Mouse (Mus musculus) WW6 (cell line): ENCODE measurements around the gene Tsen54.
A peak's percentile ranks its signal among the peaks of the same experiment; 100 is the strongest.

Source experiments
- DNase-seq: peaks from one replicate; pipeline ENCODE4 v3.0.0-alpha.2; 2013; ENCODE audit warnings: low read depth, low spot score

Tsen54 gene

DNA sequence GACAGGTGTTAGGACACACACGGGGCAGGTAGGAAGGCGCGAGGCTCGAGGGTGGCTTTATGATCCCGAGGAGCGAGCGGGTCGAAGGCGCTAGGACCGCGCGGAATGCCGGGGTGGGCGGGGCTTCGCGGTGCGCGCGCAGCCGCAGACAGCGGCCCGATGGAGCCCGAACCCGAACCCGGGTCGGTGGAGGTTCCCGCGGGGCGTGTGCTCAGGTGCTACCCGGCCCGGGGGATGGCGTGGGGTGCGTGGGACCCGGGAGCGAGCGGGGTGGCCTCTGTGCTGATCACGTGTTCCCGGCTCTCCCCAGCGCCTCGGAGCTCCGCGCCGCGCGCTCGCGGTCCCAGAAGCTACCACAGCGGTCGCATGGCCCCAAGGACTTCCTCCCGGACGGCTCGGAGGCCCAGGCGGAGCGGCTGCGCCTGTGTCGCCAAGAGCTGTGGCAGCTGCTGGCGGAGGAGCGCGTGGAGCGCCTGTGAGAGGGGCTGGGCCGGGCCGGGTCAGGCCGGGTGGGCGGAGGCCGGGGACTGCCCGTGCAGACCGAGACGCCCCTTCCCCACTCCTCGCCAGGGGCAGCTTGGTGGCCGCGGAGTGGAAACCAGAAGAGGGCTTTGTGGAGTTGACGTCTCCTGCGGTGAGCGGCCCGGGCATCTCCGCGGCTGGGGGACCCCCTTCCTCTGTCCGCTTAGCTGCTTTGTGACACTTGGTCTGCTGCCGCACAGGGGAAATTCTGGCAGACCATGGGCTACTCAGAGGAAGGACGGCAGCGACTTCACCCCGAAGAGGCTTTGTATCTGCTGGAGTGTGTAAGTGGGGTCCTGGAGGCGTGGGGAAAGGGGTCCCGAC, at the start of gene Tsen54:
Gene Tsen54 (plus strand): TSS at position 120 of the 846 bp plus-strand sequence.
- DNase-seq: peak; percentile 75

DNA sequence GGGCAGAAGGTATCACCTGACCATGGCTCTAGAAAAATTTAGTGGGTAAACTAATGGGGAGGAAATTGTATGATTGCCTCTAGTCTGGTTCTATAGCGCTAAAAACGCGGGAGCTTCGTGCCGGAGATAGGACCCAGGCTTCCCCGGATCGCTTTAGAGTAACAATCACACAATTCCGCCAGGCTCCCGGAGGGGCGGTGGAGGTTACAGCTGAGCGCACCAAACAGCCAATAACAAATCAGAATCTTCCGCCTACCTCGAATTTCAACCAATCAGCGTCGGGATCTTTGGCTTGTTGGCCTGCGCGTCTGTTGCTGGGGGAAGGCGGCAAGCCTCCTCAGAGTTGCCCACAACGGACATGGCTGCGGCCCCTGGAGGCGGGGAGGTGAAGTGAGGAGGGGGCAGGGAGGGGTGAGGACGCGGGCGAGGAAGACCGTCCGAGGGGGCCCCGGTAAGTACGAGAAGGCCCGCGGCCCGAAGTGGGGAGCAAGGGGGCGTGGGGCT, 49.4 kb upstream of the Tsen54 start, which contains the start of gene Tmem94:
Gene Tmem94 (plus strand): TSS at position 331 of the 504 bp plus-strand sequence.
- DNase-seq: peak; percentile 99

DNA sequence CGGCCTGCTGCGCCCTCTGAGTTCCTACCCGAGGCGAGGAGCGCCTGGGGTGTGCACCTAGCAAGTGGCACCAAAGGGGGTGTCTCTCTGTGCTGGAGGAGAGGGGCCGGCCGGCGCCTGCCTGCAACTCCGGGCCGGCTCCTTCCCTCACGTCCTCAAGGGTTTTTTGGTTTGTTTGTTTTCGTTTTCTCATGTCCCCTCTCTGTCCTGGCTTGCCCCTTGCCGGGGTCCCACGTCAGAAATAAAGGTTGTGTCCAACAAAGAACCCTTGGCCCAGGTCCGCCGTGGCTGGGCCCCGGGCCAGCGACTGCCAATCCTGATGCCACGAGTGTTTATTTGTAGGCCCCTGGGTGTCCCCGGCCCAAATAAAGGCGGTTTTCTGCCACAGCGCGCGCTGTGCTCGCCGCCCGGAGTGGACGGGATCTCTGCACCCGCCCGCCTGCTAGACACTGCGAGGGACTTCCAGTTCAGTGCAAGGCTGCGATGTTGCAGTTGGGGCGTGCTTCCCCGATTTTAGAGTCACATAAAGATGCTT, 48.9 kb upstream of the Tsen54 start:
- DNase-seq: no peak

DNA sequence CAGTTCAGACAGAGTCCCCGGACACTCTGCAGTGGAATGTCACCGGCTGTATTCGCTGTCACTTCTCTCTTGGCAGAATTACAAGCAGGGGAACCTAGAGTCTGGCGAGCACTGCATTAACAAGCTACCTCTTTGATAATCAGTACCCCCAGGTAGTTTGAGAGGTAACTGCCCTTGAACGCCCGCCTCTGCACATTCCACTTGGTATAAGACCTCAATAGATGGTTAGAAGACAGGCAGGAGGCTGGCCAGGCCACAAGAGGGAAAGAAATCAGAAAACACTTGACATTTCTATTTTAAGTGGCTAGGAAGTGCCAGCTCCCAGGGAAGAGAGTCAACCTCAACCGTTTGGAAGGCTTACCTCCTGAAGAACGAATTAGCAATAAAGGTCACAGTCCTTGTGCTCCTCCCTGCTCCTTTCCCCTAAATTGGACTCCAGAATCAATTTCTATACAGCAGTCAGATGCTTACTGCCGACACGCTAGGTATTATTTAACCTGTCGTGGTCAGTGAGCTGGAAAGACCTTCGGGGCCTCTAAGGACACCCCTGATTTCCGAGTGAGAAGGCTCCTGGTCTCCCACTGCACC, 48.1 kb upstream of the Tsen54 start:
- no peak for DNase-seq

DNA sequence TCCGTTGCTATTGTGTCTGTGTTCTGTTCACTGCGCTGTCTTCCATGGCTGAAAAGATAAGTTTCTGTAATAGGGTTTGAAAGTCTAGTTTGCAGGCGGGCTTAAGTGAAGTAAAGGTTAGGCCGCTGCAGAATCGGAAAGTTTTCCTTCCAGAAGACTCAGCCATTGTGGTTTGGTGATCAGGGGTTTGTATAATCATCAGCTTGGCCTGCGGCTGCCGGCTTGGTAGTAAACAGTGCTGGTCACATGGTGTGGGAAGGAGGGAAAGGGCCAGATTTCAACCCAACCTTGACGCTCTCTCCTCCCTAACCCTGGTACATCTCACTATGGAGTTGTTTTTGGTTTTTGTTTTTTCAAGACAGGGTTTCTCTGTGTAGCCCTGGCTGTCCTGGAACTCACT, 47.5 kb upstream of the Tsen54 start:
- no peak for DNase-seq

DNA sequence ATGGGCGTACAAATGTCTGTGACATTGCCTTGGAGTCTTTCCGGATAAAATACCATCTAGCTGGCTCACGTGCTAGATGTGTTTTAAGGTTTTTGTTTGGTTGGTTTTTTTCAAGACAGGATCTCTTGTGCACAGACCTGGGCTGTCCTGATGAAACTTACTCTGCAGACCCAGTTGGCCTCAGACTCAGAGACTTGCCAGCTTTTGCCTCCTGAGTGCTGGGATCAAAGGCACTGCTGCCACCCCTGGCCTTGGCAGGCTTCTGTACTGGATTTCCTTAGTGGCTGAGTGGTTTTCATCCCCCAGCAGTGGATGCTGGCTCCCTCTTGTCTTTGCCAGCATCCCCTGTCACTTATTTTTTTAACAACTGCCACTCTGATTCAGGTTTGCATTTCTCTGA, 45.6 kb upstream of the Tsen54 start:
- no peak for DNase-seq

DNA sequence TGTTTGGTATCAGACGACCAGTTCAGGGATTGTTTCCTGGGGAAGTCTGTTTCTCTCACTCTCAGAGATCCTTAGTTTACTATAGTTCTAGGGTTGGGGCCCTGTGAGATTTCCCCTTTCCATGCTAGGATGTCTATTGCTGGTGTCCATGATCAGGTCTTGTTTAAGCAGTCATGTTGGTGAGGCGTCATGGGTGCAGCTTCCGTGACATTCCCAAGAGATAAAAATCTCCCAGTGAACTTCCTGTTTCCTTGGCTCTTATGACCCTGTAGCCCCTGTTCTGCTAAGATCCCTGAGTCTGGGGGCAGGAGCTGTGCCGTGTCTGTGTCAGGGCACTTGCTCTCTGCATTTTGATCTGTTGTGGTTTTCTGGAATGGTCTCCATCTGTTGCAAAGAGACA, 39.9 kb upstream of the Tsen54 start:
- no peak for DNase-seq

DNA sequence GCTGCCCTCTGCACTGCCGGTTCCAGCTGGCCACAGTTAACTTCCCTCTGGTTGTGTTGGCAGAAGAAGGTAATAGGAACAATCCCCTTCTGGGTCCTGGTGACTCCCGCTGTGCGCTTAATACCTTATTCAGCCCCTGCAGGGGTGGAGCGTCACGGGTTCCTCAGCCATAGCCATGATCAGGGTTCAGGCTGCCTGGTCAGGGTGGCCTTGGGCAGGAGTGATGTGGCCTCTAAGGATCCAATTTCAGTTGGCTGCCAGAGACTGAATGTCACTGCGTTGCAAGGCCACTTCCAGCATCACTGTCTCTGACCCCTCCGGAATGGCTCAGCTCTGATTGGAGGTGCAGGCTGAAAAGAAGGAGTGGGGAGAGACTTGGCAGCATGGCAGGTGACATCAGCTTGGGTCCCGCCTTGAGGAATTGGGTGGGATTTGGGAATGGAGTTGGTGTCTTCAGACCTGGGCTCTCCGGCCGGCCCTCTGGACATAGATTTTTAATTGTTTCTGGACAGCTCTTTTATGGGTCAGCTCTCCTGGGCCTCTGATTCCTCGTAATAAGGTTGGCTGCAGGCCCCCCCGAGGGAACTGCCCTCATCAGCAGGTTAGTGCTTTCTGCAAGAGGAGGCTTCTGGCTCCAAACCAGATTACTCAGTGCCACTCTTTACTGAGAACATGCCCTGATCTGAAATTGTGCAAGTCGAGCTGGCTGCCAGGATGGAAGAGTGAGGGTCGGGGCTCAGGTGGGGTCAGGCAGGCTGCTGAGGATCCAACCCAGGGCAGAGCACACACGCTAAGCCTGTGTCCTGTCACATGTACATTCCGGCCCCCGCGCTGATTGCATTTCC, 38.5 kb upstream of the Tsen54 start:
- DNase-seq: no peak

DNA sequence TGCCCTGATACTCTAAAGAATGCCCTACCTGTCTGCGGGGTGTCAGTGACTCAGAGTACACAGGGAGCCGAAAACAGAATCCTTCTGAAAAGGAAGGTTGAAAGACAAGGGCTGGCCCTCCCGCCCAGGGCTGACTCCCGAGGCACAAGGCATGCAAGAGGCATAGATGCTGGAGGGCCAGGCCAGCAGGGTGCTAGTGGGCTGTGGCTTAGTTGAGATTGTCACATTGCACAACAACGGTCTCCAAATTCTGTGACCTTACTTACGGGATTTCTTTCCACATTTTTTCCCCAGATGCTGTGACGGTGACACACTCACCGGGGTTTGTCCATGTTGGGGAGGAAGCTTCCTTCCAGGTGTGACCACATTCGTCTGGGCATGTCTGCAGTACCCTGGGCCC, 37.6 kb upstream of the Tsen54 start:
- no peak for DNase-seq

DNA sequence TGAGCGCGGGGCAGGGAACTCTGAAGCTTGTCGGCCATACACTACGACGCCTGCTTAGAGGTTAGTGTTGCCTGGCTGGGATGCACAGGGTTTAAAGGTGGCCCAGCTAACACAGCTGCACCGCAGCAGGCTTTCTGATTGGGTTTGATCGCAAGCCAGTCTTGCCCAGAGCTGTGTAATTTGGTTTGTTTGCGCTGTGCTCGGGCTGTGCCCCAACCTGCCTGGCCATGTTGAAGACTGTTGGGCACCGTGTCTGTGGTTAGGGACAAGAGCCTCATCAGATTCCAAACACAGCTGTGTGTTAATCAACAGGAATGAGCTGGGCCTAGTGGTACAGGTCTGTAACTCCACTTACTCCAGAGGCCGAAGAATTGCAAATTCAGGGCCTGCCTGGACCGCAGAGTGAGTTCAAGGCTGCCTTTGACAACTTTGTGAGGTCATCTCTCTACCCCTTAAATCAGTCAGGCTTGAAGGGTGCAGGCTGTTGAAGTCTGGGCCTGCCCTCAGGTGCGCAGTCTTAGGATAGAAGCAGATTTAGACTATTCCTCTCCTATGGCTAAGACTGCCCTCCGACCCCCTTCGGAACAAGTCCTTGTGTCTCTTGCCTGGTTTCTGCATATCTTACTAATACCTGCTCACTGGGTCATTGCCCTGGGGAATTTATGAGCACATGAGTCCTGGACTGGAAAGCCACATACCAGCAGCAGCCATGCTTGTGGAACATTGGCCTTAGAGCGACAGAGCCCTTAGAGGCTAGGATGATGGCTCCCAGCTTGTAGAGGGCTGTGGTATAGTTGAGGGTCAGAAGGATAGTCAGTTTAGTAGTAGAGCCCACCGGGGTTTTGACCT, 36.8 kb upstream of the Tsen54 start:
- no peak for DNase-seq

DNA sequence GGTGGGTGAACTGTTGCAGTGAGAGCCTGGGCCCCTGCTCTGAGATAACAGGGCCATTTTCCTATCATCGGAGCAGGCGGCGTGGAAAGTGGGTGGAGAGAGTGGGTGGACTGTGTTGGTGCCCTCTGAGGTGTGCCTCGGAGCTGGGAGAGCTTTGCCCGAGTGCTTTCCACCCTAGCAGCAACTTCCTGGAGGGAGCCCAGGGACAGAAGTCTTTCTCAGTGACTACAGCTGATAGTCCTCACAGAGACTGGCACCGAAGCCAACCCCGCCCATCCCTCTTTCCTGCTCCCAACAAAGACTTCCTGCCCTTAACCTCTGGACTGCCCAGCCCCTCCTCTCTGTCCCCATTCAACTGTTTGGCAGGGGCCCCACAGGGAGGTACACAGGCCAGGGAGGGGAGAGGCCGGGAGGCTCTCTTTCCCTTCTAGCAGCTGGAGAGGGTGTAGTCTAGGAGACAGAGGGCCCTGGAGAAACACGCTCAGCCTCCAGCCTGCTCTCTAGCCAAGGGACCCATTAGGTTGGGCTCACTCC, 35.4 kb upstream of the Tsen54 start:
- DNase-seq: no peak

DNA sequence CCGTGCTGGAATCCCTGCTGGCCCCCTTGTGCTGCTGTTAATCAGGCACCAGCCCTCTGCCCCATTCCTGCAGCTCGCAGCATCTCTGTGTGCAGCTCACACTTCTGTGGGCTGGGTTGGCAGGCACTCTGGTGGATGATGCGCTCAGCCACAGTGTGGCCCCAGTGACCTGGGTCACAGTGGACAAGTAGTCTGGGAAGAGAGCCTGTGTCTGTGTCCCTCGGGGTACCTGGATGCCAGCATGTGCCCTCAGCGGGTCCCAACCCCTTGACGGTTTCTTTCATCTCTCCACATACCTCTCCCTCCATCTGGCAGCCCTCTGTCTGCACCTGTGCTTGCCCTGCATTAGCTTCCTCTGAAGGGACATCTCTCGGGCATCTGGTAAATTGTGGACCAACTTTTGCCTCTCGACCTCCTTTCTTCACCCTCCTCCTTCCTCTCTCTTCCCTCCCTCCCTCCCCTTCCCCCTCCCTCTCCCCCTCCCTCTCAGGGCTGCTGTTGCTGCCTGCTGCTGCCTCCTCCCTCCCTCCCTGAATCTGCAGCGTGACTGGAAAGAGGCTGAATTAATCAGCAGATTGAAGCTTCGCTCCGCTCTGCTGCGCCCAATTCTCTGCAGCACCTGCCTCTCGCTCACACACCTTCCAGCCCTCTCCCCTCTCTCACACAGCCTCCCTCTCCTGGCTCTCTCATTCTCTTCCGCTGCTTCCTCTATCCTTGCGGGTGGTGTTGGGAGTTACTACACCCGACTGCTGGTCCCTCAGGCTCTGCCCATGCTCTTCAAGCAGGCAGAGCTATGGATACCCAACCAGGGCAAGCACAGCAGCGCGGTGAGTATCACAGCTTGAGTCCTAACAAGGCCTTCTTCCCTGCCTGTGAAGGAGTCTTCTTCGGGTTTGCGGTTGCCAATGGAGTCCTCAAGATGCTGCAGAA, 34.1 kb upstream of the Tsen54 start:
- no peak for DNase-seq

DNA sequence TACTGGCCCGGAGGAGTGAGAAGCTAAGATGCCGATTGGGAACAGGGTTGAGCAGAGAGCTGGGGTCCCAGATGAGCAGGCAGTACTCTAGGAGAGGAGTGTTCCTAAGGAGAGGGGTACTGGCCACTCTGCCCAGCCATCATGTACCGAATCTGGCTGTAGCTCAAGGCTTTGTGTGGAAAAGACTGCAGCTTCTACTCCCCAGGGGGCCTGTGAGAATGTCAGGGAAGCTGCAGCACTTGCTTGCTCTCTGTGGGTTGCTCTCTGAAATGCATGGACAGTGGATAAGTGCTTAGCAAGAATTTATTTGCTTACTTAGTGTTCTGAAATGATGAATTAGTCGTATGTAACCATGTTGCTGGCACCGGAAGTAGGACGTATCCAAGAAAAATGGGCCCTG, 28.1 kb upstream of the Tsen54 start:
- DNase-seq: no peak

DNA sequence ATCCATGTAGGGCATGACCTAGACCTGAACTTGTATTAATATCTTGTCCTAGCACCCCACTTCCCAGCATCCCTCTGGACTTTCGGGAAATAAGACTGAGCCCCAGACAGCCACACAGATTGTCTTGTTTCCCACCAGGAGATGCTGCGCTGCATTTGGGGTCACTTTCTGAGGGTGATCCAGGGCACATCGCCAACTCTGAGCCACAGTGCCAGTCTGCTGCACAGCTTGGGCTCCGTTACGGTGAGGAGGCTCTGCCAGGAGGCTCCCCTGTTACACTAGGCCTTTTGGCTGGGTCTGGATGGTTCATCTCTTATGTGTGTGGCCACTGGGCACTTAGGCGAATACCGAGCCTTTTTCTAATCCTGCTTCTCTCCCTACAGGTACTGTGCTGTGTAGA, 24.7 kb upstream of the Tsen54 start:
- no peak for DNase-seq

DNA sequence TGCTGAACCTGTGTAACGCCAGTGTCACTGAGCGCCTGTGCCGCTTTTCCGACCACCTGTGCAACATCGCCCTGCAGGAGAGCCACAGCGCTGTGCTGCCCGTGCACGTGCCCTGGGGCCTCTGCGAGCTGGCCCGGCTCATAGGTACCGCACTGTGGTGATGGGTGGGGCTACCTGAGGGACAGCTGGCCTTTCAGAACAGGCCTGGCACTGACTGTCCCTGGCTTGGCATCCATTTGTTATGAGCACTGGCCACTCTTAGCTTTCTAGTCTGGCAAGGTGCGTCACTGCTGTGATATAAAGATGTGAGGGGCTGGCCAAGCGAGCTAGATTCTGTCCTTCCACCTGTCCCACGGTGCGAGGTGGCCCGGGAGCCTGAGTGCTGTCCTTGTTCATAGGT, 22.6 kb upstream of the Tsen54 start:
- DNase-seq: no peak

DNA sequence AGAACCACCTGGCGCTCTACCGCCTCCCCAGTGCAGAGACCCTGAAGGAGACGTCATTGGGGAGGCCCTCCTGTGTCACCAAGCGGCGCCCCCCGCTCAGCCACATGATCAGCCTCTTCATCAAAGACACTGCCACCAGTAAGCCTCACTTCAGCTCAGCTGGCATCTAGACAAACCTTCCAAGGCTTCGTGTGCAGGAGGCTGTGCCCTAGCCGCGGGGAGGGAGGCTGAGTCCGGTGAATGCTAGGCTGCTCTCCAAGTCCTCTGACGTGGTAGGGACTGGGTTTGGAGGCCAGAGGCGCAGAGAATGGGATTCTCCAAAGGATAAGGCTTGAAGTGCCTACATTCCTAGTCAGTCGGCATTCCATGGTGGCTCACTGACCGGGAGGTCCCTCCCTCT, 22.2 kb upstream of the Tsen54 start:
- DNase-seq: no peak

DNA sequence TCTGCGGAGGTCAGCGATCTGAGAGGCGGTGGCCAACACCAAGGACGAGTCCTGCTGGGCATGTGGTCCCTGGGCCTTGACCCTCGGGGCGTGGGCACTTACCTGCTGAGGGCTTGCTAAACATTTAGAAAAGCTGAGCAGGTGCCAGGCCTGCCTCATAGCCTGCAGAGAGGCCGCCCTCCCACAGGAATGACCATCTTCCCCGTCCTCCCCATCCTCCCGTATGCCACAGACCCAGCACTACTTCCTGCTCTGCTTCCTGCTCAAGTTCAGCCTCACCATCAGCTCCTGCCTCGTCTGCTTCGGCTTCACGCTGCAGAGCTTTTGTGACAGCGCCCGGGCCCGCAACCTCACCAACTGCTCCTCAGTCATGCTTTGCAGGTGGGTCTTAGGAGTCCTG, 17.6 kb upstream of the Tsen54 start:
- no peak for DNase-seq

DNA sequence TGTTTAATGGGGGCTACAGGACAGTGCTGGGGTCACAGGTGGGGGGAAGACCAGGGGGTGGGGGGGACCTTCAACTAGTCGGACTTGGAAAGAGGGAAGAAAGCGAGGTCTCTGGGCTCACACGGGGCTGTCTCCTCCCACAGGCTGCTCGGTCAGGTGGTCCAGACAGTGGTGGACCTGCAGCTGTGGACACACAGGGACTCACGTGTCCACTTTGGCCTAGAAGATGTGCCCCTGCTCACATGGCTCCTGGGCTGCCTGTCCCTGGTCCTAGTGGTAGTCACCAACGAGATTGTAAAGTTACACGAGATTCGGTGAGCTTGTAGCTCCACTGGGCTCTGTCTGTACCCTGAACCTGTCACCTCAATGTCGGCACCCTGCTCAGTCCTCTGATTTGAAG, 16.9 kb upstream of the Tsen54 start:
- no peak for DNase-seq

DNA sequence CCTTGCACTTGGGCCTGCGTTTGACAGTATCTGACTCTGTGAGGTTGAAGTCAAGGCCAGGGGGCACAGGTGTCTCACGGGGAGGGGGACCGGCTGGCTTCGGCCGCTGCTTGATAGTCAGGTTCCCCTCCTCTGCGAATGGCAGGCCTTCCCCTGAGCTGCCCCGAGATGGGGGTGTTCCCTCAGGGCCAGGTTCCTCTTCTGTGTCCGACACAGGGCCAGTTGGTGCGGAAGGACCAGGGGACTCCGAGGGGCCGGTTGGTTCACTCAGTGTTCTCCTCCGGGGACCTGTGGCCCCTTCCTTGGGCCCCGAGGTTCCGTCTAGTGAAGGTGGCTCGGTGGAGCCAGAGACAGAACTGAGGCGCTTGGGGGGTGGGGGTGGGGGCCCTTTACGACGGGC, 13.5 kb upstream of the Tsen54 start:
- DNase-seq: no peak
